ENCODE assay signal across 23 mouse cellular contexts in the genomic region with DNA sequence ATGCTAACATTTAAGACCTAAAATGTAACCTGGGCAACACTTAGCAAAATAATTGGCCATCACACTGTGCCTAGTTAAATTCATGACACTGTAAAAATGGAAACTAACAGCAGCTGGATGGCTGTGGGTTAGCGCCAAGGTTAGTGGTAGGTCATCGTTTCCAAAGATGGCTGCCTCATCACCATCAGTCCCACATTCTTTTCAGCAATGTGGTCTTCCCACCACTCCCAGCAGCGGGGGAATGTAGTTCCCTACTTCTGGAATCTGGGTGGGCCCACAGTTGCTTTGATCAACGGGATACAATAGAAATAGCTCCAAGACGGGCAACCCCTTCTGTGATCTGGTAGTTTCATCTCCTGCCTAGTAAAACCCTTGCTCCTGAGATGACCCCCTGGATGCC.
"Had no signal": no experiment of that assay in that cellular context is flagged by ENCODE, and none has a peak within 500 bp of the region (broad histone marks: within the 10 kb centered on the region; RNA-seq: fewer than 3 reads in every experiment).

No protein-coding gene starts in this region.

- H3K4me3 ChIP-seq: heart, embryonic 10.5 days; heart, embryonic 12.5 days; hindbrain, embryonic 13.5 days; intestine, embryonic 15.5 days; layer of hippocampus, adult 2 months; limb, embryonic 13.5 days; limb, embryonic 15.5 days; liver, embryonic 12.5 days had no signal

- DNase-seq: gastrocnemius, postnatal 14 days; gastrocnemius, postnatal 36 days; heart, adult 18-20 months; heart, postnatal 10 days; heart, postnatal 36 days; kidney, adult 18-20 months; kidney, adult 8-10 months; kidney, postnatal 10 days; kidney, postnatal 25 days; kidney, postnatal 4 days; layer of hippocampus, postnatal 36 days; left cerebral cortex, postnatal 4 days had no signal

- H3K9ac ChIP-seq: heart, embryonic 12.5 days; hindbrain, embryonic 13.5 days; intestine, embryonic 15.5 days; limb, embryonic 13.5 days; limb, embryonic 15.5 days; liver, embryonic 12.5 days; liver, embryonic 14.5 days had no signal

- H3K9me3 ChIP-seq: heart, embryonic 10.5 days; hindbrain, embryonic 13.5 days; intestine, embryonic 15.5 days; limb, embryonic 13.5 days; limb, embryonic 15.5 days; liver, embryonic 12.5 days had no signal

- H3K27me3 ChIP-seq: heart, embryonic 12.5 days; hindbrain, embryonic 13.5 days; intestine, embryonic 15.5 days; limb, embryonic 13.5 days; limb, embryonic 15.5 days; liver, embryonic 12.5 days had no signal

- H3K4me2 ChIP-seq: heart, embryonic 12.5 days; hindbrain, embryonic 13.5 days; intestine, embryonic 15.5 days; limb, embryonic 13.5 days; limb, embryonic 15.5 days; liver, embryonic 12.5 days had no signal

- H3K27ac ChIP-seq: heart, embryonic 10.5 days; hindbrain, embryonic 13.5 days; intestine, embryonic 15.5 days; layer of hippocampus, adult 2 months; limb, embryonic 13.5 days; limb, embryonic 15.5 days; liver, embryonic 12.5 days; liver, embryonic 14.5 days had no signal

- H3K36me3 ChIP-seq: heart, embryonic 10.5 days; heart, embryonic 12.5 days; hindbrain, embryonic 13.5 days; intestine, embryonic 15.5 days; limb, embryonic 13.5 days; limb, embryonic 15.5 days; liver, embryonic 12.5 days had no signal

- ATAC-seq: inflammation-experienced regulatory T-cells, adult 6 months; intestine, embryonic 15.5 days; intestine, postnatal 0 days; liver, embryonic 12.5 days had no signal

- H3K4me1 ChIP-seq: heart, embryonic 12.5 days; intestine, embryonic 15.5 days; limb, embryonic 13.5 days; limb, embryonic 15.5 days; liver, embryonic 12.5 days had no signal
